Mouse (Mus musculus) G1E-ER4 (cell line): Measurements from ENCODE around the gene Pex16. TPM values are rescaled to one million over a fixed set of nuclear protein-coding genes. Genes with fewer than 3 reads are reported as not detected.

Experiments
- GATA1 ChIP-seq: IDR thresholded peaks from one replicate; pipeline ENCODE4 v1.8.0; 2012; ENCODE audit warnings: low read length, inconsistent platforms
- polyA plus RNA-seq: library from polyadenylated mRNA; stranded (reverse); fragments of >175 nt; gene quantifications from 2 replicates; pipeline ENCODE4 v1.2.3, GENCODE M21; 2012

The Pex16 gene
- 22.5 and 30.6 TPM in 2 replicates for polyA plus RNA-seq

DNA sequence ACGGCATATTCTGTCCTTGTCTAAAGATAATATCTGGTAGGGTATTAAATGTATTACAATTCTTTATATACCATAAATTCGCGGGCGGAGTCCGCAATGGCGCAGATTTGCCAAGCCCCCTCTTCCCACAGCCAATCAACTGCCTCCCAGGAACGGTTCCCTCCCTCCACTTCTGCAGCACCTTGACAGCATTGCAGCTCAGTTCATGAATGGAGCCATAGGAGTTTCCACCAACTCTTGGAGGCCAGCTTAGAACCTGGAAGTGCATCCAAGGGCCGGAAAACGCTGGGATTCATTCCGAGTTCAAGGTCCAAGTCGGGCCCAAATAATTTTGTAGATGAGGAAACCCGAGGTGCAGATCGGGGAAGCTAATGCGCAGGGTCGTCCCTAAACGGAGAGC is at the start of gene Pex16, which contains the start of gene Large2:
TSS of gene Pex16 (plus strand) at position 163 of the 400 bp plus-strand sequence.
TSS of gene Large2 (minus strand) at position 356 of the 400 bp plus-strand sequence.
- TF ChIP-seq GATA1 = no peak

GRCm38 (mm10) chr2:92325676-92326075 is 48.8 kb upstream of the Pex16 start:
- TF ChIP-seq GATA1 = no peak

DNA sequence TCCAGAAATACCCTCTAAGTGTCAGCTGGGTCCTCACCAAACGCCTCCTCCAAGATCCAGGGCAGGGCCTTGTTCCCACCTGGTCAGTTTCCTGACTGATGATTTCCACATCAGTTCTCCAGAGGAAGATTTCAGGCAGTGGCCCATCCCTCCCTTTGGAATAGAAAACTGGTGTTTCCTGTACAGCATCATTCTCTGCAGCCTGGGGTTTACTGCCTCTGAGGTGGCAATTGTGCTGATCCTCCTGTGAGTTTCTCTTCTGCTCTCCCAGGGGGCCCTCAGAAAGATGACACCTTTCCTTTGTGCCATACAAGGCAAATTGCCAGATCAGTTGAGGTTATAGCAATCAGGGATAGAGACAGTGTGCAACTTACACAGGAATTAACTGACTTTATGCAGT is 48.3 kb upstream of the Pex16 start:
- no peak for TF ChIP-seq GATA1

- no peak for TF ChIP-seq GATA1
These were observed 46.9 kb upstream of the Pex16 start for GRCm38 (mm10) chr2:92327601-92328000.

DNA sequence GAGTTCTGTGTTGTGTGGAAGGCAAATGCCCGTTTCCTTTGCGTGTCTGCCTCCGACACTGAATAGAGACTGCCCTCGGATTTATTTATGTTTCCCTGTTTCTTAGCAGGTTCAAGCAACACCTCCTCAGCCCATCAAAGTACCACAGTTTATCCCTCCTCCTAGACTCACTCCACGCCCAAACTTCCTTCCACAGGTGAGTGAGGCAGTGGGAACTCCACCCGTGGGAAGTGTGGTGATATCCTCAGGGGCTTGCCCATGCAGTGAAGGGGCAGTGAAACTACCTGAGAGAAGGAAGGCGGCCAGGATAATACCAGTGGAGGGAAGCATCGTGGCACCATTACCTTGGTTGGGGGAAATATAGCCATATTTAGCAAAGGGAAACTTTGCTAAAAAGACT is 46.3 kb upstream of the Pex16 start:
- no peak for TF ChIP-seq GATA1

GRCm38 (mm10) chr2:92330840-92331239 is 43.6 kb upstream of the Pex16 start:
- no peak for TF ChIP-seq GATA1

DNA sequence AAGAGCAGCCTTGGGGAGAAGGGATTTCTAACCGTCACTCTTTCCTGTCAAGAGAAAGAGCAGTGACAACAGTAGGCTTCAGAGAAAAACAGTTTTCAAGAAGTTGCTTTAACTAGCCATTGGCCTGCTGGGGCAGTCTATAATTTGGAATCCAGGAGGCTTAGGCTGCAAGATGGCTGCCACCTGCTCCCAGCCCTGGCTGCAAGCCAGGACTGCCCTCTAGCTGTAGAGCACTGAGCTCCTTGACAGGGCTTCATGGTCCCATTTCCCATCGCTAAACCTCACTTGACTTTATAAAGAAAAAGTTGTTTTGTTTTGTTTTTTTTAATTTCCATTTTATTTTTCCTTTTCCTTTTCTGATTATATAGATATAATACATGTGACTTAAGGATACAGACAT is 43.1 kb upstream of the Pex16 start:
- no peak for TF ChIP-seq GATA1

- no peak for TF ChIP-seq GATA1
These were observed 42.6 kb upstream of the Pex16 start for GRCm38 (mm10) chr2:92331871-92332270.

GRCm38 (mm10) chr2:92342418-92342817 is 32.1 kb upstream of the Pex16 start:
- TF ChIP-seq GATA1 = no peak

GRCm38 (mm10) chr2:92347191-92347590 is 27.3 kb upstream of the Pex16 start:
- TF ChIP-seq GATA1 = no peak

DNA sequence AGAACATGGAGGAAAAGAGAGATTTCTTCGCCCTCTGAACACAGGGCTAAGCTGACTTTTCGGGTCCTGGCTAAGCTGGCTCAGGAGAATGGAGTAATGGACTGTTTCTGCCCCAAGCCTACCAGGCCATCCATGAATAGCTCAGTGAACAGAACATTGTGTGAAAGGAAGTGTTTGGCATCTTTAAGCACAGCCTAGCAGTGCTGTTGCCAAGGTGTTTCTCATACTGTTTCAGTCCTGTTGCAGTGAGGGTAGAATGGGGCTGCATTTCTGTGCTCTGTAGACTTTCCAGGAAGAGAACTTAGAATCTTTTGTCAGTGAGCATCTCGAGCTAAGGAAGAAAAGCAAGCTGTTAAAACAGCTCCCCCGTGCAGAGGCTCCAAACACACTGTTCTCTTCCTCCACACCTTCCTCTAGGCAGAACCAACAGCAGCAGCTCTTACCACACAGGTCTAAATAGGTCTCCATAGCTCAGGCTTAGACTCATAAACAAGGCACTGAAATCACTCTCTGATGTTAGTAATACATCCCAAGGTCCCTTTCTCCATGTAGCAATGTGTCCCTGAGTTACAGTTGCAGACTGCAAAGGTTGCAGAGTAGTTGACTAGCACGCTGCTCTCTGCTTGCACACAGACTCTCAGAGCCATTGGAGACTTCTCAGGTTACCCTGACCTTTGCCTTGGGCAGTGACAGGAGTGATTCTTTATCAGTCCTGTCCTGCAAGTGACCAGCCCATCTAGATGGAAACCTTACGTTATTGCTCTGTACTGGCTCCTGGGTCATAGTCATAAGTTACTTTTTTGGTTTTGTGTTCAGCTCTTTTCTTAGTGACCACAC is 24.7 kb upstream of the Pex16 start:
- TF ChIP-seq GATA1 = no peak

GRCm38 (mm10) chr2:92350686-92351085 is 23.8 kb upstream of the Pex16 start:
- TF ChIP-seq GATA1 = no peak

DNA sequence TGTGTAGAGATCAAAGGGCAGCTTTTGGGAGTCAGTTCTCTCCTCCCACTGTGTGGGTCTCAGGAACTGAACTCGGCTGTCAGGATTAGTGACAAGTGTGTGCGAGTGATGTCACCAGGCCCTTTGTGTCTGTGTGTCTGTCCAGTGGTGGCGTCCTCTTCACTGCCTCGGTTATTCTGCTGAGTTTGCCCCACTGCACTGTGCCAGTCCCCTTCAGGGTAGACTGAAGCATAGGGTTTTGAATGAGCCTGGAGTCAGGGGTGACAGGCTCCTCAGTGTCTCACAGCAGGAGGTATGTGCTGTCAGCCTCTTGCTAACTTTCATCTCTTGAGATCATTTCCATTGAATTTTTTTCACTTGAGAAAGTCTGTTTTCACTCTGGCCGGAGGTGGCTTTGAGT is 21.1 kb upstream of the Pex16 start:
- no peak for TF ChIP-seq GATA1

DNA sequence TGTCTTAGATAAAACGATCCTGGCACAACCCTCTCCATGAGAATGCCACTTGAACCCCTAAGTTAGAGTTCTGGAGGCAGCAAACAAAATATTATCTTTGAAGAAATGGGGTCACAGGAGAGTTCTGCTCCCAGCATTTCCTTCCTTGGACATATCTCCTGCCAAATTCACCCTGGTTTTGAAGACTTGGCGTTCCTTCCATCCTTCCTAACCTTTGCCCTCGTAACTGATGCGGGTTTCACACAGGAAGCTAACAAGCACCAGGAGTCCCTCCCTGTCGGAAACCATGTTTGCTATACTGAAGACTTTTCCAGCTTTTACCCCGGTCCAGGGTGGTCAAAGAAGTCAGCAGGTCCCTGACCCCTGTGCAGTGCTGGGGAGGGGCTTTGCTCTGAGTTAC is 20.3 kb upstream of the Pex16 start:
- no peak for TF ChIP-seq GATA1

- TF ChIP-seq GATA1 = no peak
These were observed 15.2 kb upstream of the Pex16 start for GRCm38 (mm10) chr2:92359301-92359700.

GRCm38 (mm10) chr2:92360186-92360823 is 14.2 kb upstream of the Pex16 start:
- TF ChIP-seq GATA1 = no peak

DNA sequence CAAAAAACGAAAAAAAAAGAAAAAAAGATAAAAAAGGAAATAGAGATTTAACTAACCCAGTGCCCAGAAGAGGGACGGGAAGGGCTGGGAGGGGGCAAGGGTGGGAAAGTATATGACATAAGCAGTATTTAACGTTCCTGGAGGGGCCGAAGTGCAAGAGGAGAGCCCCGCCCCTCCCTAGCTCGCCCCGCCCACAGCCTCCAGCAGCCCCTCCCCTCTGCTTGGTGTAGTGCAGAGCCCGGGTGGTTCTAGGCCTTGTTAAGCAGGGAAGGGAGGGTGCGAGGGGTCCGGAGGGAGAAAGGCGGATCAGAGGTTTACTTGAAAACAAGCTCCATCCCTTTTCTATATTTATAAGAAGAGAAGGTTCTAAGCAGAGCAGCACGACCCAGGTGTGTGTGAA is 13.6 kb upstream of the Pex16 start:
- TF ChIP-seq GATA1 = no peak
